Mouse (Mus musculus): Measurements from ENCODE around the gene Amph. TPM values are rescaled to one million over a fixed set of nuclear protein-coding genes. Genes with fewer than 3 reads are reported as not detected.

The Amph gene
- total and polyA plus RNA-seq, 3 experiments = 0.94 to 1.3 (median 1.1) TPM

DNA sequence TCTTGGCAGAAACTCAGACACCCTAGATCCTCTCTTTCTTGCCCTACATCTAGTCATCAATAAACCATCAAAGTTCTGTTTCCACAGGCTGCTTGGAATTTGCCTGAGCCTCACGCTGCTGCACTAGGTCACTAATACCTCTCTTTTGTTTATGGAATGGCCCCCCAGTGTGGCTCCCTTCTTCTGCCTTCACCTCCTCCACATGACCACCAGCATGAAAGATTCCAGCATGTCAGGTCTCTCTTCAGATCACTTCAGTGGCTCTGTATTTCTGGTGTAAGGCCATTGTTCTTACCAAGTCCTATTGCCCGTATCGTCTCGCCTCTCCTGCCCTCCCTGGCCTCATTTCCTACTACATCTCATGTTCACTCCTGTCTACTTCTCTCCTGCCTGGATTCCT, 39.3 kb downstream of the Amph start:
- Histone ChIP-seq H3K36me3 (ENCODE audit: control insufficient read depth, insufficient read depth, low read length) (no peaks in the 10 kb centered on the region), H3K4me1 (ENCODE audit: control insufficient read depth, insufficient read depth, low read length) (no peaks in the 10 kb centered on the region), H3K27me3 (ENCODE audit: control insufficient read depth, insufficient read depth, low read length) (no peaks in the 10 kb centered on the region), H3K27ac (no peak overlapping the region), H3K4me3 (no peak overlapping the region), H3K79me2 (replicated peaks; ENCODE audit: control insufficient read depth, insufficient read depth, low read length) (no peaks in the 10 kb centered on the region), H3K9ac (ENCODE audit: low read depth, low read length) (no peak overlapping the region)
- no peak for DNase-seq
- TF ChIP-seq POLR2A (IDR thresholded peaks at IDR 0.05; ENCODE audit: insufficient read depth, low read depth, low read length) (no peak), CTCF (IDR thresholded peaks at IDR 0.05) (no peak), EP300 (IDR thresholded peaks at IDR 0.05; ENCODE audit: insufficient read depth, low read depth, low read length) (no peak)
- intact Hi-C loops (cut with DNase I) = no loop called here
- 79% methylated on average over 4 of the region's 4 CpGs for whole genome bisulfite sequencing

DNA sequence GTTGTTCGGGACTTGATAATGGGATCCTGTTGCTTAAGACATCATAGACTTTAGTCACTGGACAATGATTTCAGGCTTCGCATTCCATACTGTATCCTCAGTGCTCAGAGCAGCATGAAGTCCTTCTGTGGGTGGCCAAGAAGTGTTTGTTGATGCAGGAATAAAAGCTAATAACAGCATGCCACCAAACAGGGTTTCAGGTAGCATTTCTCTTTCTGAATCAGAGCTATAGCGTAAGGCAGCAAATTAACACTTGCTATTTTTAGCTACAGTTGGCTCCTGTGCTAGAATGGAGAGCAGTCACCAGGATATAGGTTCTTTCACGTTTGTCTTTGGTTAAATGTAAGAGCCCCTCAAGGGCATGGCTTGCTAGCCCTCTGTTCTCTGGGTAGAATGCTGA, 40.3 kb downstream of the Amph start:
- TF ChIP-seq EP300 (IDR thresholded peaks at IDR 0.05; ENCODE audit: insufficient read depth, low read depth, low read length) = no peak
- TF ChIP-seq CTCF (IDR thresholded peaks at IDR 0.05) = no peak
- TF ChIP-seq POLR2A (IDR thresholded peaks at IDR 0.05; ENCODE audit: insufficient read depth, low read depth, low read length) = no peak
- DNase-seq = no peak
- Histone ChIP-seq H3K79me2 (replicated peaks; ENCODE audit: control insufficient read depth, insufficient read depth, low read length) (no peaks in the 10 kb centered on the region), H3K27ac (no peak overlapping the region), H3K36me3 (ENCODE audit: control insufficient read depth, insufficient read depth, low read length) (no peaks in the 10 kb centered on the region), H3K4me3 (no peak overlapping the region), H3K27me3 (ENCODE audit: control insufficient read depth, insufficient read depth, low read length) (no peaks in the 10 kb centered on the region), H3K9ac (ENCODE audit: low read depth, low read length) (no peak overlapping the region), H3K4me1 (ENCODE audit: control insufficient read depth, insufficient read depth, low read length) (no peaks in the 10 kb centered on the region)
- intact Hi-C loops (cut with DNase I) = no loop called here
- WGBS = 67% methylated on average over 4 of the region's 4 CpGs

DNA sequence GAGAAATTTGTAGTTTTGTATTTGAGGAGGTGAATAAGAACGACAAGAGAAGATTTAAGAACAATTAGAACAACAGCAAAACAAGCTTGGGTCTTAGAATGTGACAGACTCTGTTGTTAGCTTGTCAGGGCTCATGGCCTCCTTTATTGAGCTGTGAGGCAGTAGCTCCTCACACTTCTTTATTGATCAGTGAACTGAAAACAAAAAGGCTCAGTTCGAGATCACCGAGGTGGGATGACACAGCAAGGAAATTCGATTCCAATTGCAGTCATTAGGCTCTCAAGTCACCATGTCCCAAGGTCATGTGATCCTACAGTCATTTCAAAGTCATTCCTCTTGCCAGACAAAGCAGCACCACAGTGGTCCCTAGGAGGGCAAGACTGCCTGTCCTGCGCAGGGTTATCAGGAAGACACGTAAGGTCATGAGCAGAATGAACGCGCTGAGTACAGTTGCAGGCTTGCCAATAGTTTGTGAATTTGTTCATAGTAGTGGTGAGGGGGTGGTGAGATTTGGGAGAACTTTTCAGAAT, 41.2 kb downstream of the Amph start:
- Histone ChIP-seq H3K4me3 (no peak overlapping the region), H3K9ac (ENCODE audit: low read depth, low read length) (no peak overlapping the region), H3K79me2 (replicated peaks; ENCODE audit: control insufficient read depth, insufficient read depth, low read length) (no peaks in the 10 kb centered on the region), H3K27me3 (ENCODE audit: control insufficient read depth, insufficient read depth, low read length) (no peaks in the 10 kb centered on the region), H3K27ac (no peak overlapping the region), H3K36me3 (ENCODE audit: control insufficient read depth, insufficient read depth, low read length) (no peaks in the 10 kb centered on the region), H3K4me1 (ENCODE audit: control insufficient read depth, insufficient read depth, low read length) (no peaks in the 10 kb centered on the region)
- no peak for DNase-seq
- 74% methylated on average over 8 of the region's 8 CpGs for WGBS
- no peak for TF ChIP-seq POLR2A (IDR thresholded peaks at IDR 0.05; ENCODE audit: insufficient read depth, low read depth, low read length)
- no peak for TF ChIP-seq EP300 (IDR thresholded peaks at IDR 0.05; ENCODE audit: insufficient read depth, low read depth, low read length)
- no peak for TF ChIP-seq CTCF (IDR thresholded peaks at IDR 0.05)
- intact Hi-C loops (cut with DNase I) = no loop called here

DNA sequence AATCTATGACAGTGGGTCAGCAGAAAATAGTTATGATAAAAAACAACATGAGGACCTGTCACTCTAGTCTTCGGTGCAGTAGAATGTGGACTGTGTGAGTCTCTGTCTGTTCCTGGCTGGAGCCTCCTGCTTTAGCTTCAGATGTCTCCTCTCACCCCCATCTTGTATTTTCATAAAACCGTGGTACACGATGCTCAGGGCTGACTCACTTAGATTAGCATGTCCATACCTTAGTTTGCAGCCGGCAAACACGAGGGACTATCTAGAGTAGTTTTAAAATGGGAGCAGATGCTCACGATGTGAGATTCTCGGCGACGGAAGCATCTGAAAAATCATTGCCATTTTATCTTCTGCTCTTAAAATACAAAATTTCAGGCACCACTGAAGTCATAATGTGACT, 54.5 kb downstream of the Amph start:
- intact Hi-C loops (cut with DNase I) = no loop called here
- WGBS = 88% methylated on average over 9 of the region's 9 CpGs
- H3K27ac ChIP-seq = no peak overlapping the region
- H3K27me3 ChIP-seq (ENCODE audit: control insufficient read depth, insufficient read depth, low read length) = no peaks in the 10 kb centered on the region
- TF ChIP-seq CTCF (IDR thresholded peaks at IDR 0.05) = no peak
- no peak for TF ChIP-seq EP300 (IDR thresholded peaks at IDR 0.05; ENCODE audit: insufficient read depth, low read depth, low read length)
- no peak for TF ChIP-seq POLR2A (IDR thresholded peaks at IDR 0.05; ENCODE audit: insufficient read depth, low read depth, low read length)
- no peaks in the 10 kb centered on the region for H3K36me3 ChIP-seq (ENCODE audit: control insufficient read depth, insufficient read depth, low read length)
- H3K79me2 ChIP-seq (replicated peaks; ENCODE audit: control insufficient read depth, insufficient read depth, low read length) = no peaks in the 10 kb centered on the region
- no peak for DNase-seq
- no peaks in the 10 kb centered on the region for H3K4me1 ChIP-seq (ENCODE audit: control insufficient read depth, insufficient read depth, low read length)
- H3K9ac ChIP-seq (ENCODE audit: low read depth, low read length) = no peak overlapping the region
- no peak overlapping the region for H3K4me3 ChIP-seq

DNA sequence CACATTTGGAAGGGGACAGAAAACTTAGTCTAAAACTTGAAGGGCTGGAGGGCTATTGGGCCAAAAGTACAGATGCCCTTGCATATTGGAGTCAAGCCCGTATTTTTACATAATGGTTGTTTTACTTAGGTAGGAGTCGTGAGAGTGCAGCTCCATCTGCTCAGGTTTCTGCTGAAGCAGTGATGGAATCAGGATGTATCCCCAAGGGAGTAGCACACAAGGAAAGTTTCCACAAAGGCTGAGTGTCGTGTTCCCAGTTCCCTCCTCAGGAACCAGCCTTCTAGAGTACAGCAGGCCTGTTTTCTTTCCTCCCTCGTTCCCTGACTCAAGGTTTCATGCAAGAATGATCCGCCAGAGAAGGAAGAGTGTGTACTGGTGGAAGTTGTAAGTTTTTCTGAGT, 56.4 kb downstream of the Amph start:
- Histone ChIP-seq H3K36me3 (ENCODE audit: control insufficient read depth, insufficient read depth, low read length) (no peaks in the 10 kb centered on the region), H3K27me3 (ENCODE audit: control insufficient read depth, insufficient read depth, low read length) (no peaks in the 10 kb centered on the region), H3K4me1 (ENCODE audit: control insufficient read depth, insufficient read depth, low read length) (no peaks in the 10 kb centered on the region), H3K79me2 (replicated peaks; ENCODE audit: control insufficient read depth, insufficient read depth, low read length) (no peaks in the 10 kb centered on the region), H3K9ac (ENCODE audit: low read depth, low read length) (no peak overlapping the region), H3K4me3 (no peak overlapping the region), H3K27ac (no peak overlapping the region)
- no peak for TF ChIP-seq POLR2A (IDR thresholded peaks at IDR 0.05; ENCODE audit: insufficient read depth, low read depth, low read length)
- no peak for TF ChIP-seq EP300 (IDR thresholded peaks at IDR 0.05; ENCODE audit: insufficient read depth, low read depth, low read length)
- no peak for TF ChIP-seq CTCF (IDR thresholded peaks at IDR 0.05)
- 55% methylated on average over 5 of the region's 5 CpGs for WGBS
- intact Hi-C loops (cut with DNase I) = no loop called here
- DNase-seq = no peak

DNA sequence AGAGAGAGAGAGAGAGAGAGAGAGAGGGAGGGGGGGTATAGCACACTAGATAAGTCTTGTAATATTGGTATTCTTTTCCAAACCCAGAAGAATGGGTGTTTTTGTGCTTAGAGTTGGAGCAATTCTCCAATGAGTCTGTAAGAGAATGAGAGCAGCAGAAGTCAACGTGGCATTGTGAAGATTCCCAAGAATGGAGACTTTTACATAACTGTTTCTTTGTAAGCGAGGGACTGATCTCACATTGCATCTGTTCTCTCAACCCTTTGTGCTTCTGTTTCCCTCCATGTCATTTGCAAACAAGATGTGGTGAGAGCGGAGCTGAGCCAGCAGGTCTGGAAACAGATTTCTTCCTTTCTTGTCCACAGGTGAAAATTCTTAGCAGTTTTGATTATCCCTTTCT, 60.4 kb downstream of the Amph start:
- DNase-seq = no peak
- intact Hi-C loops (cut with DNase I) = no loop called here
- no peak overlapping the region for H3K27ac ChIP-seq

More for the DNA sequence above, 60.4 kb downstream of the Amph start:
- WGBS = 73% methylated on average over 3 of the region's 3 CpGs
- Histone ChIP-seq H3K9ac (ENCODE audit: low read depth, low read length) (no peak overlapping the region), H3K27me3 (ENCODE audit: control insufficient read depth, insufficient read depth, low read length) (no peaks in the 10 kb centered on the region), H3K79me2 (replicated peaks; ENCODE audit: control insufficient read depth, insufficient read depth, low read length) (no peaks in the 10 kb centered on the region), H3K36me3 (ENCODE audit: control insufficient read depth, insufficient read depth, low read length) (no peaks in the 10 kb centered on the region), H3K4me1 (ENCODE audit: control insufficient read depth, insufficient read depth, low read length) (no peaks in the 10 kb centered on the region), H3K4me3 (no peak overlapping the region)
- TF ChIP-seq EP300 (IDR thresholded peaks at IDR 0.05; ENCODE audit: insufficient read depth, low read depth, low read length) (no peak), CTCF (IDR thresholded peaks at IDR 0.05) (no peak), POLR2A (IDR thresholded peaks at IDR 0.05; ENCODE audit: insufficient read depth, low read depth, low read length) (no peak)
